Mouse (Mus musculus) mouse trophoblast stem cell (cell line): ENCODE measurements around the gene Zswim1.
"Not testable (repeated sequence)": the region's sequence is repeated elsewhere in the genome, so short reads cannot be mapped to it uniquely, and the experiment has no call there.

Experiments used
- in situ Hi-C, 2 experiments: fragments of 300-500 bp; cut with MseI, MboI; formaldehyde crosslinking; loops; 2 replicates in 1 of 2; 3 replicates in 1 of 2; pipeline ENCODE4 v1.15.1; 2025

Gene Zswim1

GRCm38 (mm10) chr2:164829090-164829489 lies 6.6 kb downstream of the Zswim1 start:
- in situ Hi-C loops, result no loop called here

GRCm38 (mm10) chr2:164831029-164831428 lies 8.5 kb downstream of the Zswim1 start:
- in situ Hi-C loops, result no loop called here

GRCm38 (mm10) chr2:164832032-164832747 lies 9.7 kb downstream of the Zswim1 start:
- in situ Hi-C loops, result no loop called here

GRCm38 (mm10) chr2:164832748-164833301 lies 10.3 kb downstream of the Zswim1 start, which contains the start of gene Ctsa:
Ctsa (plus strand) TSS chr2:164832873.
- in situ Hi-C loops, result no loop called here

DNA sequence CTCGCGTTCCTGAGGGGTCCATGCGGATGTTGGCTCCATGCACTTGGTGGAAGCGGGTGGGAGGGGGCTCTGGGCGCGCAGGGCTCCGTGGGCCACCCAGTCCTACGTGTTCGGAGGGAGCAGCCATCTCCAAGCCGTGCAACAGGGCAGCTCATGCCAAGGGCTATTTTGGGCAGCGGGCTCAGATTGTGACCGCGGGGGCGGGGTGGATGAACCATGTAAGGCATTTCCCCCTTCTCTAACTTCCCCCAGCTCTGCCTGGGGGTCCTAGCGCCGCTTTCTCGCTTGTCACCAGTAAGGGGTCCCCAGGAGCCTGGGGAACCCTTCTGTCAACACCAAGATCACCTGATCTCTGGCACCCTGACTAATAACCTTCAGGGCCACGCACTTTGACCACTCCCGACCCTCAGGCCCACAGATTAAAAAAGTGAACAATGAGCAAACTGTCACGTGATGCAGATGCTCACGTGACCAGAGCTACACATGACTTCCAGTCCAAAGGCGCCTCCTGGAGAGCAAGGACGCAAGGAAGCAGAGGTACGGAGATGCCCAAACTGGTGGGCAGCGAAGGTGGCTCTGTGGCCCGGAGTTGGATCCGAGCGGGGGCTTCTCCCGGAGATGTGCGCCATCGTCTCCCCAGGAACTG lies 11.0 kb downstream of the Zswim1 start, which contains the start of gene Neurl2:
Neurl2 (minus strand) TSS at position 143 of the 646 bp plus-strand sequence.
- in situ Hi-C loops, result no loop called here

- in situ Hi-C loops, result no loop called here
Measured at GRCm38 (mm10) chr2:164834531-164834930, 12.0 kb downstream of the Zswim1 start.

DNA sequence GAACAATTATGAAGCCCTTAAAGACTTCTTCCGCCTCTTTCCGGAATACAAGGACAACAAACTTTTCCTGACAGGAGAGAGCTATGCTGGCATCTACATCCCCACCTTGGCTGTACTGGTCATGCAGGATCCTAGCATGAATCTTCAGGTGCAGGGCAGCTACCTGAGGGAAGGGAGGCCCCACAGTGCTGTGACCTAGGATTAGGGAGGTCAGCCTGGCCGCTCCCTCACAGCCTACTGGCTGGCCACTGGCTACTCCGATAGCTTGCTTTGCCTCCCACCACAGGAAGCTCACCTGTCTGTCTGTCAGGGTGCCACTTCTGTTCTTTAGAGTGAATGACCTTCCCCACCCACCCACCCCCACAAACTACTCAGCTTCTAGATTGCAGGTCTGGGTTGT lies 12.7 kb downstream of the Zswim1 start:
- in situ Hi-C loops, result no loop called here

DNA sequence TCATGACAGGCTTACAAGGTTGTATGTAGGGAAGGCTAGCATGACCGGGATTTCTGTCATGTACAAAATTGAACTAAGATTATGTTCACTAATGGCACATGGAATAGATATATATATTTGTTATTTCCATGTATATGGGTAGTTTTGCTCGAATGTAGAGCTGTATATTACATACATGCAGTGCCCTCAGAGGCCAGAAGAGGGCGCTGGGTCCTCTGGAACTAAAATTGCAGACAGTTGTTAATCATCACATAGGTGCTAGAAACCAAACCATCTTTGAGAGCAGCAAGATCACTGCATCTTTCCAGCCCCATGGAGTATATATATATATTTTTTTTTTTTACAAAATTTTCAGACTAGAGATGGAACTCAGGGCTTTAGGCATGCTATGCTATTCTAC lies 23.3 kb downstream of the Zswim1 start:
- in situ Hi-C loops, result no loop called here

DNA sequence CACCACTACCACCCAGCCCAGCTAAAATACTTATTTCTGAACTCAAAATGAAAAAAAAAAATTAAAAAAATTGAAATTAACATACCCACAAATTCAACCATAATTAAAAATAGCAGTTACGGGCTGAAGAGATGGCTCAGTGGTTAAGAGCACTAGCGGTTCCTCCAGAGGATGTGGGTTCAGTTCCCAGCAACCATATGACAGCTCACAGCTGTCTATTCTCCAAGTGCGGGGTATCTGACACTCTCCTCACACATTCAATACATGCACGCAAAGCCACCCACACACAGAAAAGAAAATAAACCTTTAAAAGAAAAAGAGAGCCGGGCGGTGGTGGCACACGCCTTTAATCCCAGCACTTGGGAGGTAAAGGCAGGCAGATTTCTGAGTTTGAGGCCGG lies 27.6 kb downstream of the Zswim1 start:
- in situ Hi-C loops, result no loop called here

- in situ Hi-C loops, result not testable (repeated sequence)
Measured at GRCm38 (mm10) chr2:164855572-164855971, 33.1 kb downstream of the Zswim1 start.

DNA sequence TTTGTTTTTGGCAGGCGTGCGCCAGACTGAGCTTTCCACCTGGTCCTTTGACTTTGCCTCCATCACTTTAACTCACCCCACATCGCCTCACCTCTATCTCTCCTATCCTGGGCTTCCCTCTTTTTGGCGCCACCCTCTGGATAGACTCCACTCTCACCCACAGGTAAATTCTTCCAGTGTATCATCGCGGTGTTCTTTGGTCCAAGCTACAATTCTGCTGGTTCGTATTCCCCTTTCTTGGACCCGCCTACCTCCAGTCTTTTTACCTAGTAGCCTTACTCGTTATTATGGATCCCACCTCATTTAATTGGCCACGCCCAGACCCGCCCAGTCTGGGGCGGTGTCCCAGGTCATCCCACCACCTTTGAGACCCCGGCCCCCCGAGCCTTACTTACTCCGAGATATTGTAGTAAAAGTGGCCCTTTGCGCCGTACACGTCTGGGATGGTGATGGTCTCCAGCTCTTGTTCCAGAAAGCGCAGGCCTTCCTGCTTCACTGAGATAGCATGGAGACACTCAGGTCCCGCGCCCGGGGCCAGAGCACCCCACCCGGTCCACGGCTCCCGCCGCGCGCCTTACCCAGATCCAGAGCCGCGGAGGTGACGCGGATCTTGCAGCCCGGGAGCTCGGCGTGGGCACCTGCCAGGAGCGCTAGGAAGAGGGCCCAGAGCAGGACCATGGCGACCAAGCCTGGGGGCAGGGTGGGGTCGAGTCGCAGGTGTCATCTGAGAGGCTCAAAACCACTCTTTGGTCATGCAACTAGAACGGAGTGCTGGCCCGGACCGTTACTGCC lies 34.0 kb downstream of the Zswim1 start:
- in situ Hi-C loops, result no loop called here

DNA sequence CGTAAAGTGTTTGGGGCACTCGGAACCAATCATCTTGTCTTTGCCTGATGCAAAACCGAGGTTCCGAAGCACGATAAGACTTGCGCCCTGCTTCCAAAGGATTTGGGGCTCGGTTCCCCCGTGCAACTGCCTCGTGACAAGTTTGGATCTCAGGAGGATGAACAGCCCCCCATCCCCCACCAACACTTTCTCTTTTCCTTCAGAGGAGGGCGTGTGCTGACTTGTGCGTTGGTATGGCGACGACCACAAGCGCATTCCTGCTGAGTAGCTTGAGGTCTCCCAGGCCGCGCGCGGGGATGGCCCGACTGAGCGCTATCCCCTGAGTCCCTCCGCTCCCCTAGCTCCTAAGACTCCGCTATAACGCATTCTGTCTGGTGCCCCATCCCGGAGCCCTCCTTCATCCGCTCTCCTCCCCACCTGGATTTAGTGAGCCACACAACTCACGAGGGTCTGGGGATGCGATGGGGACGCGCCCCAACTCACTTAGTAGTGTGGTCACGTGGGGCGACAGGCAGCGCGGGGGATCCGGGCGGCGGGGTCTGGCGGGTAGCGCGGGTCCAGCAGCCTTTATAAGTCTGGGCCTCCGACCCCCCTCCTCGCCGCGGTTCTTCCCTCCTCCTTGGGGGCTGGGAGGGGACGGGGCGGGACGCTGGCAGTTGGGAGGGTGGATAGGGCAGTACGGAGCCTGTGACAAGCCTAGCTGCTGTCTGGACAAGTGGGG lies 34.8 kb downstream of the Zswim1 start, which contains the start of gene Pltp:
Pltp (minus strand) TSS at position 611 of the 721 bp plus-strand sequence.
- in situ Hi-C loops, result no loop called here

- in situ Hi-C loops, result no loop called here
Measured at GRCm38 (mm10) chr2:164857842-164858553, 35.5 kb downstream of the Zswim1 start.

DNA sequence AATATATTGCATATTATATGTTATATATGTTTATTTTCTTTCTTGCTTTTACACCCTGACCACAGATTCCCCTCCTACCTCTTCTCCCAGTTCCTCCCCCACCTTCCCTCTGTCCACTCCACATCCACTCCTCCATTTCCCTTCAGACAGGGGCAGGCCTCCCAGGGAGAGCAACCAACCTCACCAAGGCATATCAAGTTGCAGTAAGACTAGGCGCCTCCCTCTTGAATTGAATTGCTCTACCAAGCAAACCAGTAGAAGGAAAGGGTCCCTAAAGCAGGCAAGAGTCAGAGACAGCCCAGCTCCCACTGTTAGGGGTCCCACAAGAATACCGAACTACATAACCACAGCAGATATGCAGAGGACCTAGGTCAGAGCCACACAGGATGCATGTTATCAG lies 36.7 kb downstream of the Zswim1 start:
- in situ Hi-C loops, result no loop called here

- in situ Hi-C loops, result no loop called here
Measured at GRCm38 (mm10) chr2:164859640-164860432, 37.4 kb downstream of the Zswim1 start.

GRCm38 (mm10) chr2:164861094-164861493 lies 38.6 kb downstream of the Zswim1 start:
- in situ Hi-C loops, result no loop called here

- in situ Hi-C loops, result no loop called here
Measured at GRCm38 (mm10) chr2:164862179-164862861, 39.8 kb downstream of the Zswim1 start.

DNA sequence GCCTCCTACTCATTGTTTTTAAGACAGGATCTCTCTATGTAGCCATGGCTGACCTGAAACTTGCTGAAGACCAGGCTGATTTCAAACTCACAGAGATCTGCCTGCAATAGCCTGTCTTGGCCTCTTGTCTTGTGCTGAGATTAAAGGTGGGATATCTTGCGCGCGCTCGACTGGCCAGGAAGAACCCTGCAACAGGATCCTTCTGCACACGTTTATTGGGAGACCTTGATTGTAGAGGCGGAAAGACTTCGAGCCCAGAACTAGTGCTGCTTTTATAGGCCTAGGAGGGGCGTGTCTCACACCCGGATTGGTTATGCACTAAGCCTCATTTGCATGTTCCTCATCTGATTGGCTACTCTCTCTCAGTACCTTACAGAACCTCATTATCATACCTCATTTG lies 40.9 kb downstream of the Zswim1 start:
- in situ Hi-C loops, result not testable (repeated sequence)

DNA sequence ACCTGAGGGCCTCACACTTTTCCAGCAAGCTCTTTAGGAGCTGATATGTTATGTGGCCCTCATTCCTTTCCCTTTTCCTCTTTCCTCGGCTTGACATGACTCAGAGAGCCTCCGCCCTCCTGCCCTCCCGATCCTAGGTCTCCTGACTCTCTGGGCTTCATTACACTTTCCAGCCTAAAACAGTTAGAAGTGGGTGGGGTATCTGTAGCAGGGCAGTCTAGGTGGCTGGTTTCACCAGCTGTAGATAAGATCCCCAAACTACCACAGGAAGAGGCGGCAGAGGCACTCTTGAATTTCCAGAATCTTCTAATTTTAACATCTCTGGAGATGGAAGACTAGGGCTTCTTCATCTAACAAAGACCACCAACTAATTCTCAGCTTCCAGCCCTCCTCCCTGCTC lies 42.1 kb downstream of the Zswim1 start:
- in situ Hi-C loops, result no loop called here
